Mouse (Mus musculus) erythroblast, embryonic 14.5 days (primary cell): Measurements from ENCODE around the gene Gm28038.

Experiments used
- GATA1 ChIP-seq: IDR thresholded peaks from 2 replicates; pipeline ENCODE4 v1.6.1; 2012; ENCODE audit warnings: low read length, inconsistent platforms, mixed read lengths
- TAL1 ChIP-seq: IDR thresholded peaks from 3 replicates; pipeline ENCODE4 v1.6.1; 2012; ENCODE audit warnings: low read length, inconsistent platforms, mixed read lengths

- TF ChIP-seq TAL1 (no peak), GATA1 (no peak)
Observed at GRCm38 (mm10) chr2:30283193-30283592, 2.4 kb downstream of the Gm28038 start.
